Mouse (Mus musculus): Measurements from ENCODE around the gene Gmcl1. TPM values are rescaled to one million over a fixed set of nuclear protein-coding genes. Genes with fewer than 3 reads are reported as not detected.
A peak's percentile ranks its signal among the peaks of the same experiment; 100 is the strongest.

The Gmcl1 gene
- total RNA-seq, 2 experiments from 2014 or later: 37.9 to 40.2 TPM

GRCm38 (mm10) chr6:86736830-86737229 lies 3.6 kb upstream of the Gmcl1 start:
- DNase-seq (ENCODE audit: low spot score in 2 of 2): no peak

- no peak for DNase-seq (ENCODE audit: low spot score in 2 of 2)
Measured at GRCm38 (mm10) chr6:86736313-86736712, 3.1 kb upstream of the Gmcl1 start.

GRCm38 (mm10) chr6:86732276-86733173 lies 658 bp downstream of the Gmcl1 start:
- DNase-seq (ENCODE audit: low spot score in 2 of 2): no peak

GRCm38 (mm10) chr6:86728711-86729110 lies 4.5 kb downstream of the Gmcl1 start:
- no peak for DNase-seq (ENCODE audit: low spot score in 2 of 2)

- no peak for DNase-seq (ENCODE audit: low spot score in 2 of 2)
Measured at GRCm38 (mm10) chr6:86721977-86722376, 11.2 kb downstream of the Gmcl1 start.

- DNase-seq (ENCODE audit: low spot score in 2 of 2): no peak
Measured at GRCm38 (mm10) chr6:86708072-86708774, 25.0 kb downstream of the Gmcl1 start.

GRCm38 (mm10) chr6:86702577-86702976 lies 30.6 kb downstream of the Gmcl1 start:
- DNase-seq (ENCODE audit: low spot score in 2 of 2): no peak

GRCm38 (mm10) chr6:86697903-86698302 lies 35.3 kb downstream of the Gmcl1 start:
- no peak for DNase-seq (ENCODE audit: low spot score in 2 of 2)

GRCm38 (mm10) chr6:86696213-86696612 lies 37.0 kb downstream of the Gmcl1 start:
- no peak for DNase-seq (ENCODE audit: low spot score in 2 of 2)

- DNase-seq (ENCODE audit: low spot score in 2 of 2): peak; percentile 37 to 40
Measured at GRCm38 (mm10) chr6:86694465-86694864, 38.7 kb downstream of the Gmcl1 start.

- no peak for DNase-seq (ENCODE audit: low spot score in 2 of 2)
Measured at GRCm38 (mm10) chr6:86689671-86690070, 43.5 kb downstream of the Gmcl1 start.

GRCm38 (mm10) chr6:86686971-86687370 lies 46.2 kb downstream of the Gmcl1 start:
- no peak for DNase-seq (ENCODE audit: low spot score in 2 of 2)

- no peak for DNase-seq (ENCODE audit: low spot score in 2 of 2)
Measured at GRCm38 (mm10) chr6:86684655-86685011, 48.5 kb downstream of the Gmcl1 start.

GRCm38 (mm10) chr6:86683872-86684654 lies 49.1 kb downstream of the Gmcl1 start, which contains the start of gene Snrnp27:
TSS of gene Snrnp27 (minus strand) at chr6:86684522.
- peak; percentile 94 to 96 for DNase-seq (ENCODE audit: low spot score in 2 of 2)

- DNase-seq (ENCODE audit: low spot score in 2 of 2): no peak
Measured at GRCm38 (mm10) chr6:86681289-86681688, 51.9 kb downstream of the Gmcl1 start.

GRCm38 (mm10) chr6:86678341-86678740 lies 54.8 kb downstream of the Gmcl1 start:
- no peak for DNase-seq (ENCODE audit: low spot score in 2 of 2)

- DNase-seq (ENCODE audit: low spot score in 2 of 2): peak; percentile 44 to 60
Measured at GRCm38 (mm10) chr6:86670873-86671272, 62.3 kb downstream of the Gmcl1 start.

- DNase-seq (ENCODE audit: low spot score in 2 of 2): peak; percentile 100
Measured at GRCm38 (mm10) chr6:86669240-86669727, 63.9 kb downstream of the Gmcl1 start.

- DNase-seq (ENCODE audit: low spot score in 2 of 2): peak in 1 of 2 experiments; percentile 32
Measured at GRCm38 (mm10) chr6:86668580-86669239, 64.5 kb downstream of the Gmcl1 start, which contains the start of gene Mxd1. TSS of gene Mxd1 (minus strand) at chr6:86669161.

GRCm38 (mm10) chr6:86667061-86667460 lies 66.1 kb downstream of the Gmcl1 start:
- DNase-seq (ENCODE audit: low spot score in 2 of 2): no peak
